Mouse (Mus musculus) embryonic facial prominence, embryonic 12.5 days (tissue): ENCODE data around the gene Wipf1. TPM values are rescaled to one million over a fixed set of nuclear protein-coding genes. Genes with fewer than 3 reads are reported as not detected.

Experiments
- polyA plus RNA-seq: library from polyadenylated mRNA; unstranded; fragments of >200 nt; fragmentation: Nextera tagmentation; extraction: Ambion mirVana; gene quantifications from 2 replicates; pipeline ENCODE4 v1.2.1, GENCODE M21; 2016

Gene Wipf1
- polyA plus RNA-seq, 1 experiment from 2014 or later: 14.1 TPM

Other genes with a start within 250 kb of the Wipf1 start
- gene Scrn3, start 217.1 kb downstream of the Wipf1 start, polyA plus RNA-seq: 13.9 and 16.2 TPM in 2 replicates
- 26.8 and 29.7 TPM in 2 replicates for gene Cir1, start 217.0 kb downstream of the Wipf1 start, polyA plus RNA-seq
- 7.1 and 7.5 TPM in 2 replicates for gene Gpr155, start 143.2 kb downstream of the Wipf1 start, polyA plus RNA-seq
- 4.0 and 5.4 TPM in 2 replicates for gene Chrna1, start 50.6 kb upstream of the Wipf1 start, polyA plus RNA-seq
- gene Chn1, start 245.6 kb upstream of the Wipf1 start, polyA plus RNA-seq: 31.5 and 35.0 TPM in 2 replicates